Mouse (Mus musculus) bone marrow, adult 2 months (tissue): ENCODE measurements around the gene H2al1e. TPM values are rescaled to one million over a fixed set of nuclear protein-coding genes. Genes with fewer than 3 reads are reported as not detected.
"Not testable (repeated sequence)": the region's sequence is repeated elsewhere in the genome, so short reads cannot be mapped to it uniquely, and the experiment has no call there.

Source experiments
- H3K27ac ChIP-seq: fragments of 200-500 bp; 2 replicates; pipeline ENCODE4 v1.5.1; 2012; ENCODE audit warnings: low read depth, mild to moderate bottlenecking, control low read depth, inconsistent platforms, low read length; ENCODE audit not compliant: control insufficient read depth, poor library complexity, insufficient read depth
- H3K4me1 ChIP-seq: fragments of 200-500 bp; 2 replicates; pipeline ENCODE4 v1.6.1; 2011; ENCODE audit warnings: low read length; ENCODE audit not compliant: control insufficient read depth, insufficient read depth
- H3K4me3 ChIP-seq: fragments of 200-500 bp; replicated peaks from 2 replicates; pipeline ENCODE3; 2011; ENCODE audit warnings: mild to moderate bottlenecking, low read depth, low read length, control low read depth; ENCODE audit not compliant: control insufficient read depth
- CTCF ChIP-seq: fragments of 200-500 bp; IDR thresholded peaks from 2 replicates; pipeline ENCODE4 v1.5.1; 2011; ENCODE audit warnings: low read length, control low read depth; ENCODE audit not compliant: control insufficient read depth, insufficient read depth
- POLR2A ChIP-seq: fragments of 200-500 bp; IDR thresholded peaks from 2 replicates; pipeline ENCODE4 v1.6.1; 2011; ENCODE audit warnings: low read depth, mild to moderate bottlenecking, control low read depth, low read length, borderline replicate concordance; ENCODE audit not compliant: control insufficient read depth
- WGBS: fragments of 180-500 bp; shearing (Covaris S2); methylation state at CpG from one replicate; pipeline ENCODE4 v1.1.7; 2018; 5-methylcytosine and 5-hydroxymethylcytosine counted together
- polyA plus RNA-seq: library from polyadenylated mRNA; stranded (reverse); fragments of >200 nt; gene quantifications from 2 replicates; pipeline ENCODE4 v1.2.4, GENCODE M21; 2011; ENCODE audit warnings: low replicate concordance; ENCODE audit not compliant: missing spikeins, insufficient read depth, insufficient read length

Gene H2al1e
- polyA plus RNA-seq = 3.4 TPM in 1 of 2 replicates, not detected in the other

DNA sequence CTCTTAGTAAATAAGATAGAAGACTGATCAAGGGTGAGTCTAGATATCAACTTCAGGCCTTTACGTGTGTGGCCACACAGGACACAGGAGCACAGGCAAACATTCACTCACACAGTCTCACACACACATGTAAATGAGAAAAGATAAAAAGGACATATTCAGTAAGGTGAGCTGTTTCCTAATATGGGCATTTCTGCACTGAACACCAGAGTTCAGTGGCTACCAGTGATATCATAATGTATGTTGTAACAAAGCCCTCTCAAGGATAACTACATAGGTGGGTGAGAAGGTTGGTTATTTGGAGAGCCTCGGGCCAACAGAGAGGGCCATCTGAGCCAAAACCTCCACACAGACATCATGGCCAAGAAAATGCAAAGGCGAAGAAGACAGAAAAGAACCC, at the start of gene H2al1e:
Gene H2al1e, plus strand, starts transcription at position 301 of the 400 bp plus-strand sequence.
- not testable (repeated sequence) for H3K27ac ChIP-seq, H3K4me1 ChIP-seq, H3K4me3 ChIP-seq
- no CpG with 5 or more reads among the region's 3 CpGs for WGBS

- Histone ChIP-seq H3K4me1 (no peaks in the 10 kb centered on the region), H3K27ac (no peak overlapping the region), H3K4me3 (no peak overlapping the region)
- 85% methylated on average over 8 of the region's 8 CpGs for WGBS
- TF ChIP-seq CTCF (no peak), POLR2A (no peak)
Observed at GRCm38 (mm10) chrX:11264918-11265317, 46.8 kb upstream of the H2al1e start.

DNA sequence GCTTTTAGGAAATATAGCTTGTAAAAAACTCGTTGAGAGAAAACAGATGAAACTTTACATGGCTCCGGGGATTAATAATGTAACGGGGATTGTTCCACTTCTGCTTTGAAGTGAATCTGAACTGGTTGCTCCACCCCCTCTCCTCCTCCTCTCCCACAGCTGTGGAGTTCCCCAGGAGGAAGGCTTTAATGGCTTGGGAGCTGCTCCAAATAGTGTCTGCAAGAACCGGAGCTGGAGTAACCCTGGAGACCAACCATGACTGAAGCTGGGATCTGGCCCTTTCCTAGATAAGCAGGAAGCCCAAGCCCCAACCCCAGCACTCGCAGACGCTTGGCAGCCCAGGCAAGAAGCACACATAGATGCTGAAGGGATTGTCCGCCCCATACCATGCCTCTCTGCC, 43.9 kb upstream of the H2al1e start:
- TF ChIP-seq POLR2A (no peak), CTCF (no peak)
- 64% methylated on average over 7 of the region's 7 CpGs for WGBS
- Histone ChIP-seq H3K4me3 (no peak overlapping the region), H3K4me1 (no peaks in the 10 kb centered on the region; the same call in 1 of the 2 replicates), H3K27ac (no peak overlapping the region)

GRCm38 (mm10) chrX:11269074-11269473, 42.7 kb upstream of the H2al1e start:
- H3K4me1 ChIP-seq = no peaks in the 10 kb centered on the region; the same call in 1 of the 2 replicates
- H3K27ac ChIP-seq = no peak overlapping the region
- no peak for TF ChIP-seq CTCF
- TF ChIP-seq POLR2A = no peak
- H3K4me3 ChIP-seq = no peak overlapping the region
- 80% methylated on average over 3 of the region's 3 CpGs for WGBS

GRCm38 (mm10) chrX:11273190-11273589, 38.5 kb upstream of the H2al1e start:
- WGBS = 72% methylated on average over 3 of the region's 3 CpGs
- no peak overlapping the region for H3K4me3 ChIP-seq
- no peak for TF ChIP-seq CTCF
- TF ChIP-seq POLR2A = no peak
- H3K4me1 ChIP-seq = no peaks in the 10 kb centered on the region; the same call in 1 of the 2 replicates
- no peak overlapping the region for H3K27ac ChIP-seq

DNA sequence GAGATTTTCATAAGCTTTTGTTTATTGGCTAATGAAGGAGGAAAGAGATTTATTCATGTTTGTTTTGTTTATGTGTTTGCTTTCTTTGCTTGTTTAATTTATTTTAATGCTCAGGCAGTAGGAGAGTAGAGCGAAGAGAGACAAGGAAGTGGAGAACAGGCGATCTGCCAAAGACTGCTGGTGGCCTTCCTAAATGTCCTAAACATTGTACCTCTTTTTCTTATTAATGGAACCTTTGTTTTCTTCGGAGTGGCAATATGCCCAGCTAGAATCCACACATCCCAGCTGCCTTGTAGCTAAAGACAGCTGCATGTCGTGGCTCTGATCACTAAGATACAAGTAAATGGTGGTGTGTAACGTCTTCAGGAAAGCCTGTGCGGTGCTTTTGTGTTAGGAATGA, 34.7 kb upstream of the H2al1e start:
- Histone ChIP-seq H3K4me1 (no peaks in the 10 kb centered on the region), H3K4me3 (no peak overlapping the region), H3K27ac (no peak overlapping the region)
- TF ChIP-seq CTCF = no peak
- TF ChIP-seq POLR2A = no peak
- 73% methylated on average over 6 of the region's 6 CpGs for WGBS

DNA sequence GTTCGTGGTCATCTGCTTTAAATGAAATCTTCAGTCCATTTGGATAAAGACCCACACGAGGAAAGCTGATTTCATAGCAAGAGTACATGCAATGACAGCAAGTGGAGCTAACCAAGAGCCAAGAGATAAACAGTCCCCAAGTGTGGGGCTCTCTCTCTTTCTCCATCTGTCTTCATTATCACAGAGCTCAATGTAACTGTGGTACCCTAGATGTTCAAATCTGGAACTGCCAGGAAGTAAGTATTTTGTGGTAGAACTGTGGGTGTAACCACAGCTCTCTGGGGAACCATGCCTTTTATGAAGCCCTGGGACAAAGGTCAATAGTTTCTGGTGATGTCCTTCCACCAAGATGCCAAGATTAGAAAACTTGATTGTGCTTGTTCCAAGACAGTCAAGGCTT, 31.0 kb upstream of the H2al1e start:
- Histone ChIP-seq H3K27ac (no peak overlapping the region), H3K4me3 (no peak overlapping the region), H3K4me1 (no peaks in the 10 kb centered on the region)
- TF ChIP-seq CTCF = no peak
- no peak for TF ChIP-seq POLR2A
- 37% methylated on average over 2 of the region's 2 CpGs for WGBS

GRCm38 (mm10) chrX:11288306-11288882, 23.3 kb upstream of the H2al1e start:
- WGBS = 70% methylated on average over 14 of the region's 14 CpGs
- TF ChIP-seq POLR2A (no peak), CTCF (no peak)
- Histone ChIP-seq H3K4me3 (no peak overlapping the region), H3K4me1 (no peaks in the 10 kb centered on the region), H3K27ac (no peak overlapping the region)

GRCm38 (mm10) chrX:11289244-11289643, 22.5 kb upstream of the H2al1e start:
- WGBS = 52% methylated on average over 4 of the region's 4 CpGs
- TF ChIP-seq CTCF = no peak
- Histone ChIP-seq H3K27ac (no peak overlapping the region), H3K4me3 (no peak overlapping the region), H3K4me1 (no peaks in the 10 kb centered on the region)

- not testable (repeated sequence) for H3K4me1 ChIP-seq, H3K27ac ChIP-seq, H3K4me3 ChIP-seq
- no CpG with 5 or more reads among the region's 3 CpGs for WGBS
Observed at GRCm38 (mm10) chrX:11298957-11299356, 12.8 kb upstream of the H2al1e start, which contains the start of gene H2al1a. Gene H2al1a, plus strand, starts transcription at chrX:11299257.

GRCm38 (mm10) chrX:11302132-11302531, 9.6 kb upstream of the H2al1e start, which contains the start of gene H2al1b:
Gene H2al1b, plus strand, starts transcription at chrX:11302432.
- not testable (repeated sequence) for H3K4me1 ChIP-seq, H3K27ac ChIP-seq, H3K4me3 ChIP-seq
- 88% methylated on average over 1 of the region's 3 CpGs for WGBS

GRCm38 (mm10) chrX:11305355-11305754, 6.4 kb upstream of the H2al1e start, which contains the start of gene H2al1c:
Gene H2al1c, plus strand, starts transcription at chrX:11305655.
- not testable (repeated sequence) for H3K27ac ChIP-seq, H3K4me3 ChIP-seq, H3K4me1 ChIP-seq
- WGBS = 85% methylated on average over 2 of the region's 6 CpGs
